Mouse (Mus musculus) testis, postnatal 14 days (tissue): ENCODE measurements around the gene Trim8.
A peak's percentile ranks its signal among the peaks of the same experiment; 100 is the strongest.

Source experiments
- DNase-seq: peaks from one replicate; pipeline ENCODE4 v3.0.0; 2021; ENCODE audit warnings: low spot score

Gene Trim8

DNA sequence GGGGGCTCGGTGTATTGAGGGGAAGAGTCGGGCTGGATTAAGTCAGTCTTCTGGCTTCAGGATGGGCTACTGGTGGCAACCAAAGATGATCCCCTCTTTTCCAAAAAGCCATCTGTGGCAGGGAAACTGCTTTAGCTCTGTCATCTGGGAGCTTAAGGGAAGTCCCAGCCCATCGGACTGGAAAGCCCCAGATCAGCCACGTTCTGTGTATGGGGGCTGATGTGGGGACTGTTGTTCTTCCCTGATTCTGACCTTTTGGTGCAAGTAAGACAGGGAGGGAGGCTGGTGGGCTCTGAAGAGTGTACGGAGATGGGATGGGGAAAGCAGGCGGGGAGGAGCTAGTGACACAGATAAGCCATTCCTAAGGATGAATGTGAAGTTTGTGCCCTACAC lies 22.6 kb downstream of the Trim8 start:
- DNase-seq, result no peak

DNA sequence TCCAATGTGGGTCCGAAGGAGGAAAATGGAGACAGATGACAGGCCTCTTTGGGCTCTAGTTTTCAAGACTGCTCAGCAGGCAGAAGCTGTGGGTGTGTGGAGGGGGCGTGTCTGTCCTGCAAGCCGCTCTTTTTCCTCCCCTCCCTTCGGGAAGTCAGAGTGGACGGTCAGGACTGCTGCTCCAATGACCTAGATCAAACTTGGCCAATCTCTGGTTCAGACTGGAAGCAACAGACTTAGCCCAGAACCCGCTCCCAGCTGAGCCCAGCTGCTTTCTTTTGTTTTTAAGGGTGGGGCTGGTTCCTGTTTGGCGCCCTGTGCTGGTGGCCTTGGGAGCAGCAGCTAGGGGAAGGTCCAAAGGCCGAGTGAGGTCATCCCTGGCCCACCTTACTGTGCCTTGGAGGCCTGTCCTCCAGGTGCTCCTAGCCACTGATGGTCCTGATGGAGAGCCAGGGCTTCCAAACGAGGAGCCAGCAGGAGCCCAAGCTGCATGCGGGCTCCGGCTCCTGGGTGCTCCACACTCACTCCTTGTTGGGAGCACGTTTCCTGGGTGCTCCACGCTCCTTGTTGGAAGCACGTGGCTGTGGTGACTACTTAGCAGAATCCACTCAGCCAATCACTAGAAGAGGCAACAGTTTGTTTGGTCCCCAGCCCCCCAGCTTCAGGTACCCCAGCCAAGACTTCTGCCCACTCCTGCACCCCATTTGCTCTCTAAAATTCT lies 23.3 kb downstream of the Trim8 start:
- DNase-seq, result peak; percentile 71

DNA sequence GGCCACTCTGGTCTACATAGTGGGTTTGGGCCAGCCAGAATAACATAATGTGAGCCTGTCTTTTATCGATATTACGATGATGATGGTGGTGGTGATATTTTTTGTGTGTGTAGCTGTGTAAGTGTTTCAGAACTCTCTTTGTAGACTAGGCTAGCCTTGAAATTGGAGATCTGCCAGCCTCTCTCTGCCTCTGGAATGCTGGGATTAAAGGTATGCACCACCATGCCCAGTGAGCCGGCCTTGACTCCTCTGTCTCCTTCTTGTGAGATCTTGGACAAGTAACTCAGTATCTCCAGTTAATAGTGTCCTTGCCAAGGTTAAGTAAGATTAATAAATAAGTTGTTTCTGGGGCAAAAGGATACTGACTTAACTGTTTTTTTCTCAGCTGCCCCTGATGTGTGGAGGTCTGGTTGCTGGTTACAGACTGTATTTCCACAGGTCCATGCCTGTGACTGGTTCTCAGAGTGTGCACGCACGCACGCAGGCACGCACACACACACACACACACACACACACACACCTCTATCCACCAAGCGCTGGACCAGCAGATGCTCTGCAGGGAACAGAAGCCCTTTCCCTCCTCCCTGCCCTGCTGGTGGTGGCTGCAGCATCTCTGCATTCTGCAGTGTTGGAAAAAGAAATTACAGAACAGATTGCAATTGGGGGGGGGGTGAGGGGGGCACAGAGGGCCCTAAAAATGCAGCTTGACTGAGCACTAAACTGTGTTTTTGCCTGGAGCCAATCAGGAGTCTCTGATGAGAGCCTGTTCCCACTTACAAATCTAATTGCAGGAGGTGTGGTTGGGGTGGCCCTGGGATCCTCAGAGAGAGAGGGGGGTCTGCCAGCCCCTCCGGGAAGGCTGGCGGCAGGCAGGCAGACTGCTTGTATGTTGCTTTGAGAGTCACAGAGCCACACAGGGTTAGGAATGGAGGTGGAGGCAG lies 24.5 kb downstream of the Trim8 start:
- DNase-seq, result no peak

DNA sequence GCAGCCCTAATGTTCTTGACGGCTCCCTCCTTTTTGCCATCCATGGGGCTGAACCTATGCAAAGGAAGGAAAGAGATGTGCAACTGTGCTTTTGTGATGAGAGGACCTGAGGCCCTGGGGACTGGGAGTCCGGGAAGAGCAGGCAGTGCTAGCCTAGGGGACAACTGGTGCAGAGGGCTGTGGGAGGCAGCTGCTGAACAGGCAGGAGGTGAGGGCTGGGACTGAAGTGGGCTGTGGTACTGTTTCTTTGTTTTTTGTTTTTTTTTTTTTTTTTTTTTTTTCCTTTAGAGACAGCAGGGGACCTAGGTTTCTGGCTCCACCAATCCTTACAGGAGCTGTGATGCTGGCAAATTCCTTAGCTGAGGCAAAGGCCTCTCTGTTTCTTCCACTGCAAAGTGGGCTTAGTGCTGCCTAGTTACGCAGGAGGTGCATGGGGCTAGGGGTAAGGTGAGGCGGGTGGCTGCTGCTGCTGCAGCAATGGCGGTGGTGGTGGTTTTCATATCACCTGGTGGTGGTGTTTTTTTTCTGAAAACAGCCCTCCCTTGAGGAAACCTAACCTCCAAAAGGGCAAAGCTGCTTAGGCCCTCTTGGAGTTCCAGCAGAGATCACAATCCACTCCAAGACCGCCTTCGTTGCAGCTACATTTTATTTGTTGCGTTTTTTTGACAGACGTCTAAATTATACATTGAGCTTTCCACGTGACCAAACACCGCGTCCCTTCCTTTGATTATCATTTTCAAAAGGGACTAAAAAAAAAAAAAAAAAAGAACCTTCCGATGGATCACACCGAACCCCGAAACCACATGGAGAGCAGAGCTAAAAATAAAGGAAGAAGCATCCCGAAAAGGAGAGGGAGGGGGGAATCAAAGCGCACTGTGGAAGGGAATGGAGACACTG lies 26.4 kb downstream of the Trim8 start:
- DNase-seq, result no peak

DNA sequence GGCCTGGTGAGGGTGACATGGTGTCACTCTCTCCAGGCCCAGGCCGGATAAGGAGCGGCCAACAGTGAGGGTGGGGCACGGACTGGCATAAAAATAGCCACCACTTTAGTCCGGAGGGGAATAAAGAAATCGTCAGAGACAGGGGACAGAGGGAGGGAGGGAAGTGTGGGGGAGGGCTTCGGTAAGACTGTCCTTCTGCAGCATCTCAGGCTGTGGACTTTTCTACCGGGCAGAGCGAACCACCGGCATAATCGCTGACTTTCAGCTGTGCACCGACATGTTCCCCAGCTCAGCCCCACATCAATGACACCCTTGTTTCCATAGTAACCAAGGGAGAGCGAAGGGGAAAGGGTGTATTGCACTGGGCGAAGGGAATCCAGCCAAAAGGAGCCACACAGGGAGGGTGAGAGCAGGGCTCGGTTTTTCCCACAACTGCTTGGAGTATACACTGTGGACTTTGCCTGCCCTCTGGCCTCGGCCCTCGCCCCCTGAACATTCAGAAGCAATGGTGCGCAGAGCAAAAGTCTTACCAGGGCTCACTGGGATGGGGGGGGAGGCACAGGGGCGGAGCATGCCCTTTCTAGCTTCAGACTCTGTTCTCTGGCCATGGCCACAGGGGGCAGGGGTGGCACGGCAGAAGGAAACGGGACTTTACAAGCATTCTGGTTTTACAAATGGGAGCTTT lies 27.2 kb downstream of the Trim8 start:
- no peak for DNase-seq

DNA sequence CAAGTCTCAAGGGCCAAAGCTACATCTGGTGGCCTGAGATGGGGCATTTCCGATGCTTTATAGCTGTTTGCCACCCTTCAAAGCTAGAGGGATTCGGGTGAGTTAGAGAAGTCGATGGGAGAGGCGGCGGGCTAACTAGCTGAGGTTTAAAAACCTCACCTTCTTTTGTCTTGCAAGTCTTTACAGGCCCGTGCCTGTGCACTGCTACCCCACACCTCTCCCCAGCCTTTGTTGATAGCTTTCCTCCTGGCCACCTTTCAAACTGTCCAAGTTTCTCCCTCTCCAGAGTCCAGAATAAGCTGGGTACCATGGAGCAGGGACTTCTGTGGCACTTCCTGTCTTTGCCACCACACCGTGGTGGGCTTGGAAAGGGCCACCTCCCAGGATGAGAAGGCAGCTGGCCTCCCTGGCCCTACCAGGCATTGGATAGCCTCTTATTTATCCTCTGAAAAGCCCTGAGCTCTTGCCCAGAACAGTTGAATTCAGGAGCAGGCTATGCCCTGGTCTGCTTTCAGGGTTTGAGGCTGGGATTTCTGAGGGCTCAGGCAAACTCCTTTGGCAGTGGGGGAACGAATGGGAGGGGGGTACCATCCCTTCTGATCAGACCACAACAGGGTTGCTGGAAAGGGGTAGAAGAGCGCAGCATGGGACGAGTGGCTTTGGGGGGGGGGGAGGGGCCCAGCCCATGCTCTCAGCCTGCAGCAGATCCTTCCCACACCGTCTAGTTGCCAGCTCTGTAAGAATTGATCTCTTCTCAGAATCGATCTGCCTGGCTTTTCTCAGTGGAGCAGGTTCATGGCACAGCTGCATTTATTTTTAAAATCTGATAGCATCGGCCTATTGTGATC lies 28.3 kb downstream of the Trim8 start:
- DNase-seq, result no peak

DNA sequence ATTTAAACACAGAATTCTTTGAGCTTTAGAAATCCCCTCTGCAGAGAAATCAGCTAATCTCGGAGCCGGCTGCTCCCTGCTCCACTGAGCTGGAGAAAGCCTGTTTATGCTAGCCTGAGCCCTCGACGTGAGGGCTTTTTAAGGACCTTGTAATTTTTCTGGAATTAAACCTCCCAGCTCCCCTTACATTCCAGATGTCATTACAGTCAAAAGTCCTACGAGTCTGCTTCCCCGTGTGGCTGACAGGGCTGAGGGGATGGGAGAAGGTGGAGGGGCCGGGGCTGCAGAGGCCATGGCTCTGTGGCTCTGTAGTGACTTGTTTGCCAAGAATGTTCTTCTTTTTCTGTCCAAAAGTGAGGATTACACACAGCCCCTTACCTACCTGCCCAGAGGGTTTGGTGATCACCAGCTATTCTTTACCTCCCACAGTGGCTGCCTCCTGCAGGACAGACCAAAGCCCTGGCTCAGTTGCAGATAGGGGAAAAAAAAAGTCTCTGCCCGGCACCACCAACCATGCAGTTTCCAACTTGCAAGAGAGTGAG lies 29.0 kb downstream of the Trim8 start:
- no peak for DNase-seq

DNA sequence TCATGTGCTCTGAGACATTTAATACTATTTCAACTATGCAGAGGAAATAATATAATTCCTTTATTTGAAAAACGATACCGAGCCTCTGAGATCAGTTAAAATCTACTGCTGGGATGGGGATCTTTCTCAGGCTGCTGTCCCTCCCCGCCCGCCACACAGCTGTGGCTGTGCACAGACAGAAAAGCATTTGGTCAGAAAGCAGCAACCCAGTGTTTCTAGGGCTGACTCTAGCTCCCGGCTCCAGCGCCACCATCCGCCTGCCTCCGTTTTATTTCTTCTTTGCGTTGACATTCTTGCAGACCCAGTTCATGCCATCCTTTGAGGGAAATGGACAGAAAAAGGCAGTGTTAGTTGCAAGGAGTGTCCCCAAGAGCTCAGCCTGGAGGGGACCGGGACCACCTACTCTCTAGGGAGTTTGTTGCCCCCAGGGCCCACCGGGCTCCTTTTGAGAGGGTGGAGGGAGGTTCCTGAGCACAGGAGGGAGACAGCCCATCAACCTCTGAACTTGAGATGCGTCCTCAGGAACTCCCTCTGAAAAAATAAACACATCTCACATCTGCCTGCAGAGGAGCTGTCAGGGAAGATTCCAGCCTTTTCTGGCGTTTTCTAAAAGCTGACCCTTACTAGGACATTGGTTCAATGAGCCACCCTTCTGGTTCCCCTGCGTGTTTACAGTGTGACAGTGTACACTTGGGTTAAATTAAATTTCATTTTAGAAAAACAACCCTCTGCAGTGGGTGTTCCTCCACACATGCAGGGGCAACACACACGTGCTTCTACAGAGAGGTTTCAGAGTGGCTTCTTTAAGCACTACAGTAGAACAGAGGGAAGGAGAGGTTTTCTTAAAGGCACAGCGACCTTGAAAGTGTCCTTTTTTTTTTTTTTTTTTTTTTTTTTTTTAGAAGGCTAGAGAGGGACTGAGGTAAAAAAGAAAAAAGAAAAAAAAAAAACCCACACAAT lies 29.8 kb downstream of the Trim8 start:
- no peak for DNase-seq

DNA sequence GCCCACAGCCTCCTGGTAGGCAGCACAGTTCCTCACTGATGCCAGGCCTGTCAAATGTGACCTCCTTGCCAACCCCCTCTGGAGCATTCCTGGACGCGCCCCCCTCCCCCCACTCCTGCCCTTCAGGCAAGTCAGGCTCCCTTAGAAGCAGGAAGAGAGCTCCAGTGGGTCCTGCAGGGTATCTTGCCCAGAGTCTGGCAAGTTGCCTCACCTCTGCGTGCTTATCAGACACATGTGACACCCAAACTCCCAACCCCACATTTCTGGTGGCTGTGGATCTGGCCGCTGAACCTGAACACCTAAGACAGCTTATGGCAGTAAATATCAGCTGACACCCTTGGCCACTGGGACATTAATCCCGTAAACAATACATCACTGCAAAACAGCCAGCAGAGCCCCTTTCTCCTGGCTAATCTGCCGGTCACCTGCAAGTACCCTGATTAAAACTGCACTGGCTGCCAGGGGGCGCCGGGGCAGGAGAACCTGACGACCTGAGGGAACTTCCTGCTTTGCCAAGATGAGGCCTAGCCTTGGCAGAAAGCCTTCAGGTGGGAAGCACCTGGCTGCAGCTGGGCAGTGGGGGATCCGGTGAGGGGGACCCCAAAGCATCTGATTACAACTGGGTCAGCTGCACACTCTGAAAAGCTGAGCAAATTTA lies 30.7 kb downstream of the Trim8 start:
- no peak for DNase-seq

DNA sequence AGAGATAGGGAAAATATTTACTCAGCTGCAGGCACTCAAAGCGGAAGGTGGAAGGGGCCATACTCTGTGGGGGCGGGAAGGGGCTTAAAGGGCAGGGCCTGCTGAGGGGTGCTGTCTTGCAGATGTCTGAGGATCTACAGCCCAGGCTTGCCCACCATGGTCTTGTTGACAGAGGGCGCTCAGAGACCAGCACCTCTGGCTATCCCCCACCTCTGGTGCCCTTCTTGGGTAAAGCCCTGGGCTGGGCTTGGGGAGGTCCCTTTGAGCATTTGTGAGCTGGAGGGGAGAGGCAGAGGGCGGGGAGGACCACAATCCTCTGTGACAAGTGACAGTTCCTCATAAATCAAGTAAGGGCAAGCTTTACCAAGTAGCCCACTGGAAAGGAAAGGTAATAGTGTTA lies 31.6 kb downstream of the Trim8 start:
- DNase-seq, result no peak

DNA sequence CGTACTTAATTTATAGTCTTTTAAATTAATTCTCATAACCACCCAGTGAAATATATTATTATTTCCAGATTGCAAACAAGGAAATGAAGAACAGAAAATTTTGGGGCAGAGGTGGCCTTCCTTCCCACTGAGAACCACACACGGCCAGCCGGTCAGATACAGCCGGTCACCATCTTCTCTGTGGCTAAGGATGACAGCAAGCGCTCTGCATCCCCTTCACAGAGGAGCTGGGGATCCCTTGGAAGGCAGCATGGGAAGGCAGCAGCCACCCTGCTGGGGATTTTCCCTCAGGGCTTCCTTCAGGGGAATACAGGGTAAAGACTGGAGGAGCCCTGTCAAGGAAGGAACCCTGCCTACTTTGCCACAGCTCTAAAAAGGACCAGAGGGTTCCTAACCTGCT lies 32.0 kb downstream of the Trim8 start:
- DNase-seq, result no peak

DNA sequence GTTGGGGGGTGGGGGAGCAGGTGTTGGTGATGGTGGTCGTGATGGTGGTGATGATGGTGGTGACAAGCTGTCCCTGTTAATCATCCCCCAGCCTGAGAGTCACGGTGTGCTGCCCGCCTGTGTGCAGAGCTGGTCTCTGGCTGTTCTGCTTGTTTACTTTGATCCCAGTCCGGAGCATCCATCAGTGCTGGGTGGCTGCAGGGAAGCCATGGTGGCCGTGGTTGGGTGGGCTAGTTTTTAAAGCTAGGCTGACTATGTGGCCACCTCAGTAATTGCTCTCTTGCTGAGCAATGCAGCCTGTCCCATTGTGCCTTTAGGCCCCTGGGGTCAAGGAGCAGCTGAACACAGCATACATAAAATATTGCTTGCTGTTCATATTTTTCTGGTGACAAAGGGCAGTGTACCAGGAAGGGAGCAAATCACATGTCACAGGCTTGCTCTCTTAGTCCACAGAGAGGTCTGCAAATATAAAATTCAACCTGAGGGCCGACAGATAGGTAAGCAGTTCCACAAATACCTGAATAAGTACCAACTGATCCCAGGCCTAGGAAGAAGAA lies 33.1 kb downstream of the Trim8 start:
- DNase-seq, result no peak

DNA sequence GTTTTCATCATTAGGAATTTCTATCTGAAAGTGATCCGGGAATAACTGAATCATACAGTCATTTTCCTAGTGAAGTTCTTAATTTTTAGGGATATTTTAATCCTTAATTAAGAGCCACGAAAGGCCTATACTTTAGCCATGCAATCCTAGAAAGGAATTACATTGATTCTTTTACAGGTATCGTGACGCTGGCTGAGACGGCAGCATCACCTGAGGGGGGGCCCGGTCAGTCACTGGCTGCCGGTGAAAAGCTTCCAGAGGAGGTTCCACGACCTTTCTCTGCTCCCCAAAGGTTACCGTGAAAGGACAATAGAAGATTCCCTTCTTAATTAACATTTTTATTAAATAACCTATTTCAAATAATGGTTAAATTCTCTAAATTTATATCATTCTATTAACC lies 35.9 kb downstream of the Trim8 start:
- DNase-seq, result no peak

DNA sequence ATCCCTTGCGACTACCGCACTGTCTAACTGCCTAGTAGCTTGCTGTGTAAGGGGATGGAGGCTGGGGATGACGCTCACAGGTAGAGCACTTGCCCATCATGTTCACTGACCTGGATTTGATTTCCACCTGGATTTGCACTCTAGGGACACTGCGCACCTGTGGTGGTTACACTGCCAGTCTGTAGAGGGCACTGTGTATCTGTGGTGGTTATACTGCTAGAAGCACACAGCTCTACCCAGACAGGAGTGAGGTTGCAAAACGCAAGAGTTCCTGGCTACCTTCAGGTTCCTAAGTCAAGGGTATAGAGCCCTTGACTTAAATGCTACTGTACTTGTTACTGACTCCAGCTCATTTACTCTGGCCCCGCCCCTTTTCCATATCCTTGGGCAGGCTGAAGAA lies 36.7 kb downstream of the Trim8 start:
- no peak for DNase-seq

DNA sequence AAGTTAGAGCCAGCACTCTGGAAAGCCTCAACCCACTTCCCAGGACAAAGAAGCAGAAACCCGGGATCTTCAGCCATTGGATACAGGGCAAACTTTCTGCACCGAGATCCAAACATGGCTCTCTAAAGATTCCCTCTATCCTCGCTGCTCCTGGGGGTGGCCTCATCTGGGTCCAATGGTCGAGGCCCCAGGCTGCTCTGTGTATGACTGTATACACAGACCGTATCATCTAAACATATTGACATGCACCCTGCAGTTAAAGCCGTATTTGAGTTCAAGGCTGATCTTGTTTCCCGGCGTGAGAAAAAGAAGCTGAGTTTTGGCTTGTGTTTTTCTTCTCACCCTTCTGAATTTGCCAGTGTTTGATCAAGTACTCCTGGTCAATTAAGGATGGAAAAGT lies 41.2 kb downstream of the Trim8 start:
- no peak for DNase-seq

DNA sequence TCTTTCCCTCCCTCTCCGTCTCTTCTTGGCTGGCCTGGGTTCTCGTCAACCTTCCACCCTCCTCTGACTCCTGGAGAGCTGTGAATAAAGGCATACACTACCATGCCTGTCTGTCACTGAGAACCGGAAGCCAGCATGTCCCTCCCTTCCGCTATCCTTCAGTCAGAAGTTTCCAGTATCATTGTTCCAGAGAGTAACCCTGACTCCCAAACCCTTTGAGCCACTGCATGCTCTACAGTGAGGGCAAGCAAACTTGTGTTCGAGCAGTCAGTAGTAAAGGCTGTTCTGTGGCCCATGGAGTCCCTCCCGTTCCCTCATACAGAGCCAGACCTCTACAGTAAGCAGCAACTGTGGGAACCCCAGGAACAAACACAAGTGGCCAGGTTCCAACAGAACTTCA lies 46.1 kb downstream of the Trim8 start:
- DNase-seq, result no peak

DNA sequence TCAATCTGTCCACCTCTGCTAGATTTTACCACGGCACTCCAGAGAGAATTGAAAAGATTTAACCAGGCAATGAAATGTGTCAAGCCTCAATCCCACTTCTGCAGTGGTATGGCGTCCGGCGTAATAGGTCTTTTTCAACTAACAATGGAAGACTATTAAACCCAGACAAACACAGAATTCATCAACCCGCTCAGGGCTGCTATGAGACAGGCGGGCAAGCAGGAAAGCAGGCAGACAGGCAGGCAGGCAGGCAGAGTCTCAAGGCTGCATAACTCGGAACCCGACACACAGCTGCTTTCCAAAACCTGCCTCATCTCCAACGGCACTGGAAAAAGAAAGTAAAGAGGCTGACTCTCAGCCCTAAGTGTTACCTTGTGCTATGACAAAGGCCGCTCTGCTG lies 46.6 kb downstream of the Trim8 start:
- no peak for DNase-seq

DNA sequence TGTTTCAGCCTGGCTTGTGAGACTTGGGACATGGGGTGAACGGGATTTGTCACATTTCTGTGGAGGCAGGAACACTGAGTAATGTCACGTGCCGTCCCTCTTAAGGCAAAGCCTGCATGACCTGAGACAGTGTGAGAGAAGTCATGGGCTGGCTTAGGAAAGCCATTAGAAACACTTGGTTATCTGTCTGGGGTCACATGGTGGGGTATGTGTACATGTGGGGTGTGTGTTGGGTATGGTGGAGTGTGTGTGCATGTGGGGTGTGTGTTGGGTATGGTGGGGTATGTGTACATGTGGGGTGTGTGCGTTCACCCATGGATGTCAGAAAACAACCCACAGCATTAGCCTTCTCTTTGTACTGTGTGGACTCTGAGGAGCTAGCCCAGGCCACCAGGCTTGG lies 48.9 kb downstream of the Trim8 start:
- DNase-seq, result no peak

DNA sequence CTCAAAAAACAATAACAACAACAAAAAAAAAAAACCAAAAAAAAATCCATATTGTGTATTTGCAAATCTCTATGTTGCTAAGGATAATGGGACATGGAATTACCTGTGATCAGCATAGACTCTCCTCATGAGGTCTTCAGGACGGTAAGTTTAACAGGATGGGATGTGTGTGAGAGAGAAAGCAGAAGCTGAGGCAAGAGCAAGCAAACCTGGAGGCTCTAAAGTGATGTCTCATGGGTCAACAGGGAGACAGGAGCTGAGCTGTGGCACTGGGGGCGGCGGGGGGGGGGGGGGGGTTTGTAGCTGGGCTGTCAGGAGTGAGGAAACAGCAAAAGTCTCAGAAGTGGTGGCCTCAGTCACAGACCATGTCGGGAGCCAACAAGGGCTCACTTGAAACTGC lies 51.0 kb downstream of the Trim8 start:
- no peak for DNase-seq
